Mouse (Mus musculus) neural tube, embryonic 11.5 days (tissue): Measurements from ENCODE around the gene Itgb3. TPM values are rescaled to one million over a fixed set of nuclear protein-coding genes. Genes with fewer than 3 reads are reported as not detected.

Source experiments
- ATAC-seq: fragments of 200-750 bp; cut with Nextera tagmentation; 2 replicates; pipeline ENCODE4 v1.8.0; 2017; ENCODE audit warnings: moderate number of reproducible peaks, mild to moderate bottlenecking, moderate TSS enrichment, moderate library complexity; ENCODE audit not compliant: insufficient read depth, low FRiP score, low TSS enrichment
- DNase-seq: peaks from one replicate; pipeline ENCODE4 v3.0.0-alpha.2; 2015; ENCODE audit warnings: low spot score
- H3K27ac ChIP-seq: fragments of 300-500 bp; sonication (generic); 2 replicates; pipeline ENCODE4 v1.5.1; 2014; ENCODE audit warnings: low read depth, mild to moderate bottlenecking, low read length
- H3K27me3 ChIP-seq: fragments of 300-500 bp; sonication (generic); 2 replicates; pipeline ENCODE4 v1.6.1; 2014; ENCODE audit warnings: mild to moderate bottlenecking, low read length, mixed read lengths; ENCODE audit not compliant: control insufficient read depth, insufficient read depth
- H3K36me3 ChIP-seq: fragments of 300-500 bp; sonication (generic); 2 replicates; pipeline ENCODE4 v1.6.1; 2014; ENCODE audit warnings: mild to moderate bottlenecking, low read length, moderate library complexity, mixed read lengths; ENCODE audit not compliant: control insufficient read depth, insufficient read depth
- H3K4me1 ChIP-seq: fragments of 300-500 bp; sonication (generic); 2 replicates; pipeline ENCODE4 v1.6.1; 2014; ENCODE audit warnings: low read length, mixed read lengths; ENCODE audit not compliant: control insufficient read depth, insufficient read depth
- H3K4me2 ChIP-seq: fragments of 300-500 bp; sonication (generic); 2 replicates; pipeline ENCODE4 v1.6.1; 2014; ENCODE audit warnings: low read depth, mild to moderate bottlenecking, moderate library complexity
- H3K4me3 ChIP-seq: fragments of 300-500 bp; sonication (generic); 2 replicates; pipeline ENCODE4 v1.5.1; 2014; ENCODE audit warnings: low read depth, low read length
- H3K9ac ChIP-seq: fragments of 300-500 bp; sonication (generic); 2 replicates; pipeline ENCODE4 v1.6.1; 2014; ENCODE audit warnings: mild to moderate bottlenecking, low read length
- H3K9me3 ChIP-seq: fragments of 300-500 bp; sonication (generic); 2 replicates; pipeline ENCODE4 v1.6.1; 2016; ENCODE audit warnings: low read length; ENCODE audit not compliant: control insufficient read depth
- WGBS: fragments of 180-500 bp; shearing (Covaris S2); extraction: QIAGEN DNeasy Blood & Tissue Kit; methylation state at CpG from one replicate; pipeline ENCODE4 v1.1.7; 2014; 5-methylcytosine and 5-hydroxymethylcytosine counted together
- polyA plus RNA-seq: library from polyadenylated mRNA; unstranded; fragments of >200 nt; fragmentation: Nextera tagmentation; extraction: Ambion mirVana; gene quantifications from 2 replicates; pipeline ENCODE4 v1.2.1, GENCODE M21; 2014

Gene Itgb3
- polyA plus RNA-seq, 1 experiment from 2014 or later = 2.3 TPM

DNA sequence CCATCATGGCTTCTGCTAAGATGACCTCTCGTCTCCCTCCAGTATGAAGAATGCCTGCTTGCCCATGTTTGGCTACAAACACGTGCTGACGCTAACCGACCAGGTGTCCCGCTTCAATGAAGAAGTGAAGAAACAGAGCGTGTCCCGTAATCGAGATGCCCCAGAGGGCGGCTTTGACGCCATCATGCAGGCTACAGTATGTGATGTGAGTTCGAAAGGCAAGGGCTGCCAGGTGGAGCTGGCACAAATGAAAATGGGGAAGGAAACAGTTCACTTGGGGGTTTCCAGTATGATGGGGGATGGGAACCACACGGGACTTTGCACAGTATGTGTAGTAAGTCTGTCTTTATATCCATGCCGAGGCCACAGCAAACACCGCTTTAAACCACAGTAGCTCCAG, 29.2 kb downstream of the Itgb3 start:
- H3K4me3 ChIP-seq = no peak overlapping the region
- no peak overlapping the region for H3K9ac ChIP-seq
- H3K4me1 ChIP-seq = 0 out of 2 replicates have a peak, but pooled peaks cover 2% of the 10 kb centered on the region
- H3K27ac ChIP-seq = no peak overlapping the region
- no peak for ATAC-seq
- WGBS = 90% methylated on average over 14 of the region's 14 CpGs
- H3K36me3 ChIP-seq = no peaks in the 10 kb centered on the region
- DNase-seq = no peak
- no peaks in the 10 kb centered on the region for H3K27me3 ChIP-seq
- no peaks in the 10 kb centered on the region for H3K9me3 ChIP-seq
- no peak overlapping the region for H3K4me2 ChIP-seq

DNA sequence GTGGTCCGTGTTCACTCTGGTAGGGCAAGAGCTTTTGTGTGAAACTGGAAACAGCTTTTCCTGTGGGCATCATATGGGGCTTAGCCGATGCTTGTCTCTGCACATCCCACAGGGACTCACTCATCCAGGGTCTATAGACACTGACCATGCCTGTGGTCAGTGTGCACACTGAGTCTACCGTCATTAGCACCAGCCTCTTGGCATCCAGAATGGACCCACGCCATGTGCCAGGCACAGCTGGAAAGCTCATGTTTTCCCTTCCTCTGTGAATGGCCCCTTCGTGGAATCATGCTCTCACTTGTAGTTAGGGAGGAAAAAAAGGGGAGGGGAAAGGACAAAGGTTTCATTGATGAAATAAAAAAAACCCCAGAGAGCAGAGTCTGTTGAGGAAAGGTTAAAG, 30.2 kb downstream of the Itgb3 start:
- H3K9ac ChIP-seq = no peak overlapping the region
- H3K4me3 ChIP-seq = no peak overlapping the region
- DNase-seq = peak; percentile 19
- ATAC-seq = no peak
- no peak overlapping the region for H3K27ac ChIP-seq
- no peaks in the 10 kb centered on the region for H3K9me3 ChIP-seq
- no peak overlapping the region for H3K4me2 ChIP-seq
- H3K4me1 ChIP-seq = 0 out of 2 replicates have a peak, but pooled peaks cover 2% of the 10 kb centered on the region
- H3K36me3 ChIP-seq = no peaks in the 10 kb centered on the region
- H3K27me3 ChIP-seq = no peaks in the 10 kb centered on the region
- 52% methylated on average over 5 of the region's 5 CpGs for WGBS

DNA sequence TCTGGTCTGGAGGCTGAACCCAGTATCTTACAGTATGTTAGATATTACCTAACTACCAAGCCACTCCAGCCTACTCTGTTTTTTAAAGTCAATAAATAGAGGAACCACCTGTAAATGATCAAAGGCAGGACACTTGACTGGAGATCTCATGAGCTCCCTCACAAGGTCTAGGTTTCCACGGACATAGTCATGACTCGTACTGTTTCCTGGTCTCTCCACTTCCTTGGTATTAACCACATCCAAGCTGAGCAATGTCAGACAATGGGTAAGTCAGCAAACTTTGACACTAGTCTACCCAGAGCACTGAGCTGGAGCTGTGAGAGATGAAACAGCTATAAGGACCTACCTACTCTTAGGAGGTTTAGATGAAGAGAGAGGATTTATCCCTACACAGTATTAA, 31.1 kb downstream of the Itgb3 start:
- Histone ChIP-seq H3K36me3 (no peaks in the 10 kb centered on the region), H3K9ac (no peak overlapping the region), H3K4me2 (no peak overlapping the region), H3K27me3 (no peaks in the 10 kb centered on the region), H3K4me1 (0 out of 2 replicates have a peak, but pooled peaks cover 2% of the 10 kb centered on the region), H3K4me3 (no peak overlapping the region), H3K27ac (no peak overlapping the region), H3K9me3 (no peaks in the 10 kb centered on the region)
- 86% methylated on average over 2 of the region's 2 CpGs for WGBS
- DNase-seq (no peak), ATAC-seq (no peak)

DNA sequence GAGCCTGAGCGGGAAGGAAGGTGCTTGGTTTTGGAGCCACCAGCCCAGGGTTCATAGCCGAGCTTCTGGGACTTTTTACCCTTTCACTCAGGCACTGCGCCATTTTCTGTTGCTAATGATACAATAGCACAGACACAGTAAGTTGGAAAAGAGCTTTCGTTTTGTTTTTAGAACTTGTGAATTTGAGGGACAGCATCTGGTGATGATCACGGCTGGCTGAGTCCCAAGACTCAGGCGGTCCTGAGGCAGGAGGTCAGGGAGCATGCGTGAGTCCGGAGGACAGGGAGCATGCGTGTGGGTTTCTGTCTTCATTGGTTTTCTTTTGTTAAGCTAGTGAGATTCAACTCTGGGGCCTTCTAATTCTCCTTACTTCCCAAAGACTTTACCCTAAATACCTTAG, 31.8 kb downstream of the Itgb3 start:
- no peaks in the 10 kb centered on the region for H3K27me3 ChIP-seq
- ATAC-seq (no peak), DNase-seq (no peak)
- H3K27ac ChIP-seq = no peak overlapping the region
- no peak overlapping the region for H3K4me3 ChIP-seq
- H3K4me2 ChIP-seq = no peak overlapping the region
- H3K9ac ChIP-seq = no peak overlapping the region
- no peaks in the 10 kb centered on the region for H3K9me3 ChIP-seq
- 0 out of 2 replicates have a peak, but pooled peaks cover 2% of the 10 kb centered on the region for H3K4me1 ChIP-seq
- H3K36me3 ChIP-seq = no peaks in the 10 kb centered on the region
- 88% methylated on average over 9 of the region's 9 CpGs for WGBS

DNA sequence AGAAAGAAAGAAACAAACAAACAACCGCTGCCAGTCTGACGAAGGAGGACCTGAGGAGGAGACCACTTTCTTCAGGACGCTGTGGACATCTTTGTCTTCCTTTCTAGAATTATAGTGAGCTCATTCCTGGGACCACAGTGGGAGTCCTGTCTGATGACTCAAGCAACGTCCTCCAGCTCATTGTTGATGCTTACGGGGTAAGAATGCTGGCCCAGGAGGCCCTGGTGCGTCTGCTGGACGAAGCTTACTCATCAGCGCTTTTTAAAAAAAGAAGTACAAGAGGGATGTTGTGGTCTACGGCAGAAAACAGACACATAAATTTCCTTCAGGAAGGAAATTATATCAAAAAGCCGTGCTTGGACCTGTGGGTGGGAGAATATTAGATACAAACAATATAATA, 33.1 kb downstream of the Itgb3 start:
- no peak for ATAC-seq
- WGBS = 83% methylated on average over 10 of the region's 10 CpGs
- no peak for DNase-seq
- H3K27ac ChIP-seq = no peak overlapping the region
- H3K36me3 ChIP-seq = no peaks in the 10 kb centered on the region
- no peaks in the 10 kb centered on the region for H3K9me3 ChIP-seq
- H3K27me3 ChIP-seq = no peaks in the 10 kb centered on the region
- no peak overlapping the region for H3K4me2 ChIP-seq
- H3K4me3 ChIP-seq = no peak overlapping the region
- H3K4me1 ChIP-seq = 0 out of 2 replicates have a peak, but pooled peaks cover 2% of the 10 kb centered on the region
- no peak overlapping the region for H3K9ac ChIP-seq

DNA sequence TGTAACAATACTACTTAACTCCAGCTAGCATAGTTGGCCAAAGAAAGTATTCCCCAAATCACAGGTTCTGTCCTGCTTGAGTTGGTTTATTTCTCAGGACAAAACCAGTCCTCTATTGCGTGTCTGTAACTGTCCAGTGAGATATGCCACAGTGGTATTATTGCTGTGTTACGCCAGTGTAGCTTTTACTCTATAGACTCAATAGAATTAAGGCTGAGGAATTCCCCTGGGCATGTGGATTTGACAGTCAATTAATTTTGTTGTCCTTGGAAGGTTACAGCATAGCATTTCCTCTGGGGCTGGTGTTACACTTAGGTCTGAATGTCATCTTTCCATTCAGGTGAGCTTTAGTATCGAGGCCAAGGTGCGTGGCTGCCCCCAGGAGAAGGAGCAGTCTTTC, 35.4 kb downstream of the Itgb3 start:
- H3K9ac ChIP-seq = no peak overlapping the region
- H3K9me3 ChIP-seq = no peaks in the 10 kb centered on the region
- 89% methylated on average over 4 of the region's 4 CpGs for WGBS
- H3K4me3 ChIP-seq = no peak overlapping the region
- no peak overlapping the region for H3K27ac ChIP-seq
- DNase-seq = no peak
- no peak for ATAC-seq
- no peaks in the 10 kb centered on the region for H3K4me1 ChIP-seq
- no peaks in the 10 kb centered on the region for H3K36me3 ChIP-seq
- no peaks in the 10 kb centered on the region for H3K27me3 ChIP-seq
- no peak overlapping the region for H3K4me2 ChIP-seq

DNA sequence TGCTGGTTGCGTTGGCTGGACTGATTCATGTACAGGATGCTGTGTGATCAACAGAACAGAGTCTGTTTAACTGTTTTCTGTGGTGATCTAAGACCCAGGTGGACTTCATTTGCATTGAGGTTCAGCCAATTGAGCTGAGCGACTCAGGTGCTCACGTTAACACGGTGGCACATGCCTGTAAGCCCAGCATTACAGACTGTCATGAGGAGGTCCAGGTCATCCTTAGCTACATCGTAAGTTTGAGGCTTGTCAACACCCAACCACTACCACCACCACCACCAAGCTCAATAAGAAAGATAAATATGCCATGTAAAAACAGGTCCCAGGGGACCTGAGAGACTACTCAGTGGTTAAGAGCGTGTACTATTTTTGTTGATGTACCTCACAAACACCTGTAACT, 37.6 kb downstream of the Itgb3 start:
- Histone ChIP-seq H3K9me3 (no peaks in the 10 kb centered on the region), H3K4me3 (no peak overlapping the region), H3K27me3 (no peaks in the 10 kb centered on the region), H3K4me2 (no peak overlapping the region), H3K9ac (no peak overlapping the region), H3K36me3 (no peaks in the 10 kb centered on the region), H3K27ac (no peak overlapping the region), H3K4me1 (no peaks in the 10 kb centered on the region)
- DNase-seq (no peak), ATAC-seq (no peak)
- 93% methylated on average over 6 of the region's 6 CpGs for WGBS

DNA sequence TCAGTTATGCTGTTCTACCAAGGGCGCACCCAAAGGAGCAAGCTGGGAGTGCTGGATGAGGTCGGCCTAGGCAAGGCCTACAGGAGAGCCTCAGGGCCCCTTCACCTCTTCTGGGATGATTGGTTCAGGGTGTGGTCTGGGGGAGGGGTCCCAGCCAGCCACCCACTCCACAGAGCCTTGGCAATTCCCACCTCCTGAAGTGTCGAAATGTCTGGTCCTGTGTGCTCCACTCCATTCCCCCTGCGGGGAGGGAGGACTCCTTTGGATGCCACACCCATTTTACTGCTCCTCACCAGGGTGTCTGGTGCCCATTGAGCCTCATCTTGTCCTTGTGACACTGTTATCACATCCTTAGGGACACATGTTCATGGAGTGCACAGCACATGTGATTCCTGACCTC, 38.4 kb downstream of the Itgb3 start:
- H3K36me3 ChIP-seq = no peaks in the 10 kb centered on the region
- no peaks in the 10 kb centered on the region for H3K9me3 ChIP-seq
- H3K4me1 ChIP-seq = no peaks in the 10 kb centered on the region
- ATAC-seq (no peak), DNase-seq (no peak)
- no peak overlapping the region for H3K9ac ChIP-seq
- no peak overlapping the region for H3K4me3 ChIP-seq
- WGBS = 68% methylated on average over 4 of the region's 4 CpGs
- H3K27me3 ChIP-seq = no peaks in the 10 kb centered on the region
- no peak overlapping the region for H3K4me2 ChIP-seq
- H3K27ac ChIP-seq = no peak overlapping the region

DNA sequence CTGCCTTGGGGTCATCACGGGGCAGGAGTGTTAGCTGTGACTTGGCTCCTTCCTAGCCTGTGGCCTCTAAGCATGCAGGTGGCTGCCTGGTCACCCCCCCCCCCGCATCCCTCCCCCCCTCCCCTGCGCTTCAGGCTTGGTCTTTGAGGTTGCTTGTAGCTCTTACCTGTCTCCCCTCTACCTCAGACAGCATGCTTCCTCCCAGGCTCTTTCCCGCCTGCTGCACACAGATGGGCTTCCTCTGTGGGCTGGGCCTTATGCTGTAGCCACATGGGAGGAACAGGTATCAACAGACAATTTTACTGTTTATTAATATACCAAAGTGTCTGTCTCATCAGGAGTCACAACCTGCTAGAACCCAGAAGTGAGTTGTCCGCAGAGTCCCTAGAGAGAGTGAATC, 38.8 kb downstream of the Itgb3 start:
- Histone ChIP-seq H3K27me3 (no peaks in the 10 kb centered on the region), H3K4me2 (no peak overlapping the region), H3K36me3 (no peaks in the 10 kb centered on the region), H3K4me1 (no peaks in the 10 kb centered on the region), H3K4me3 (no peak overlapping the region), H3K27ac (no peak overlapping the region), H3K9ac (no peak overlapping the region), H3K9me3 (no peaks in the 10 kb centered on the region)
- no peak for DNase-seq
- no peak for ATAC-seq
- 87% methylated on average over 5 of the region's 5 CpGs for WGBS
